Mouse (Mus musculus) heart, embryonic 11.5 days (tissue): ENCODE measurements at regions not wholly inside any gene's neighbourhood (a gene's known extent, or its start where the extent isn't known, plus 50 kb on each side); places are given as distances from the start of the nearest gene placed in this dataset.

Experiments used
- ATAC-seq: fragments of 200-750 bp; cut with Nextera tagmentation; replicated peaks from 2 replicates; pipeline ENCODE4 v1.8.0; 2017; ENCODE audit warnings: moderate library complexity; ENCODE audit not compliant: insufficient number of reproducible peaks, low FRiP score, low TSS enrichment
- H3K27ac ChIP-seq: fragments of 300-500 bp; sonication (generic); 2 replicates; pipeline ENCODE4 v1.5.1; 2014; ENCODE audit warnings: mild to moderate bottlenecking, low read depth, low read length
- H3K27me3 ChIP-seq: fragments of 300-500 bp; sonication (generic); 2 replicates; pipeline ENCODE4 v1.6.1; 2014; ENCODE audit warnings: mild to moderate bottlenecking, low read length, mixed read lengths; ENCODE audit not compliant: control insufficient read depth, insufficient read depth
- H3K36me3 ChIP-seq: fragments of 300-500 bp; sonication (generic); 2 replicates; pipeline ENCODE4 v1.6.1; 2014; ENCODE audit warnings: mild to moderate bottlenecking, low read length, moderate library complexity, mixed read lengths; ENCODE audit not compliant: control insufficient read depth, insufficient read depth
- H3K4me1 ChIP-seq: fragments of 300-500 bp; sonication (generic); 2 replicates; pipeline ENCODE4 v1.6.1; 2014; ENCODE audit warnings: low read length; ENCODE audit not compliant: control insufficient read depth, insufficient read depth
- H3K4me2 ChIP-seq: fragments of 300-500 bp; sonication (generic); 2 replicates; pipeline ENCODE4 v1.6.1; 2014; ENCODE audit warnings: mild to moderate bottlenecking, moderate library complexity
- H3K4me3 ChIP-seq: fragments of 300-500 bp; sonication (generic); 2 replicates; pipeline ENCODE4 v1.5.1; 2014; ENCODE audit warnings: low read depth, low read length
- H3K9ac ChIP-seq: fragments of 300-500 bp; sonication (generic); 2 replicates; pipeline ENCODE4 v1.6.1; 2014; ENCODE audit warnings: mild to moderate bottlenecking, low read depth, low read length, moderate library complexity
- H3K9me3 ChIP-seq: fragments of 300-500 bp; sonication (generic); replicated peaks from 2 replicates; pipeline ENCODE4 v1.6.1; 2016; ENCODE audit warnings: low read length; ENCODE audit not compliant: control insufficient read depth
- WGBS: fragments of 180-500 bp; shearing (Covaris S2); extraction: QIAGEN DNeasy Blood & Tissue Kit; methylation state at CpG from one replicate; pipeline ENCODE4 v1.1.7; 2014; ENCODE audit not compliant: insufficient replicate concordance; 5-methylcytosine and 5-hydroxymethylcytosine counted together

GRCm38 (mm10) chr9:99800076-99800475 lies 75.9 kb downstream of the Sox14 start:
- H3K9me3 ChIP-seq = no peaks in the 10 kb centered on the region
- peak overlapping the region; percentile 1; the same call in 1 of the 2 replicates for H3K9ac ChIP-seq
- peak overlapping the region; percentile 67 for H3K4me2 ChIP-seq
- no peaks in the 10 kb centered on the region for H3K36me3 ChIP-seq
- H3K27me3 ChIP-seq = no peaks in the 10 kb centered on the region
- peak overlapping the region; percentile 41 for H3K4me3 ChIP-seq
- H3K27ac ChIP-seq = no peak overlapping the region
- no peak for ATAC-seq
- H3K4me1 ChIP-seq = no peaks in the 10 kb centered on the region
- 4% methylated on average over 13 of the region's 13 CpGs for WGBS

- Histone ChIP-seq H3K4me2 (peak overlapping the region; percentile 67), H3K36me3 (no peaks in the 10 kb centered on the region), H3K27ac (no peak overlapping the region), H3K4me3 (peak overlapping the region; percentile 41), H3K4me1 (no peaks in the 10 kb centered on the region), H3K9ac (peak overlapping the region; percentile 1), H3K9me3 (no peaks in the 10 kb centered on the region), H3K27me3 (no peaks in the 10 kb centered on the region)
- 3% methylated on average over 16 of the region's 16 CpGs for WGBS
- 0 out of 2 replicates have a peak, but pooled peaks have one; percentile 31 for ATAC-seq
Observed at GRCm38 (mm10) chr9:99799387-99800021, 76.5 kb downstream of the Sox14 start.

DNA sequence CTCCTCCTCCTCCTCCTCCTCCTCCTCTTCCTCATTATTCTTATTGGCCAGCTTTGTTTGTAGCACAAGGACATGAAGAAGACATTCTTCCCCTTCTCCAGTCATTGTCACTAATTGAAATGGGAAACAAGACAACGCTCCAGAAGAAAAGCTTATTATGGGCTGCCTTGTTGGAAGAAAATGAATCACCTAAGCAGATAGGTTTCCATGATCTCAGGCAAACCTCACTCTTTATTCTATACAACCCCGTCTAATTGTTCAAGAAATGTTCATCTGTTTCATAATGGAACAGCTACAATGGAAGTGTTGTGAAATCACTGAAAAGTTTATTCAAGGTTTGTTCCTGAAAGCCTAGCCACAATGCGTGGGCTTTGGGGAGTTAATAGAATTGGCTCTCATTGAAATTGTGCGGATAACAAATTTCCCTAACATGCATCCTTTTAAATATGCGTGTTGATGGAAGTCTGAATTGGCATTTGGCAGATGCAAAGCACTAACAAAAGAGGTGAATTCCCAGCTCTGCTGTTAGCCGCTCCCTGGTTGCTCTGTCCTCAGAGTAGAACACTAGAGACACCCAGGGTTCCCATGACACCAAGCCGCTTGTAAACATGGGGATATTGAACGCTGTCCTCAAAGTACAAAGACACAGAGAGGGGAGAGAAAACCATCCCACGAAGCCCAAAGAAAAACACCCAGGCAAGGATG lies 78.8 kb downstream of the Sox14 start:
- no peaks in the 10 kb centered on the region for H3K4me1 ChIP-seq
- H3K9me3 ChIP-seq = no peaks in the 10 kb centered on the region
- WGBS = 68% methylated on average over 9 of the region's 9 CpGs
- H3K36me3 ChIP-seq = no peaks in the 10 kb centered on the region
- no peak overlapping the region for H3K9ac ChIP-seq
- no peak for ATAC-seq
- no peak overlapping the region for H3K27ac ChIP-seq
- H3K4me3 ChIP-seq = no peak overlapping the region
- no peak overlapping the region for H3K4me2 ChIP-seq
- H3K27me3 ChIP-seq = no peaks in the 10 kb centered on the region

GRCm38 (mm10) chr9:99792700-99793099 lies 75.6 kb upstream of the Cldn18 start:
- Histone ChIP-seq H3K4me2 (no peak overlapping the region), H3K27ac (no peak overlapping the region), H3K36me3 (no peaks in the 10 kb centered on the region), H3K4me1 (no peaks in the 10 kb centered on the region), H3K27me3 (0 out of 2 replicates have a peak, but pooled peaks cover 3% of the 10 kb centered on the region), H3K4me3 (no peak overlapping the region), H3K9me3 (no peaks in the 10 kb centered on the region), H3K9ac (no peak overlapping the region)
- WGBS = 84% methylated on average over 7 of the region's 7 CpGs
- no peak for ATAC-seq

DNA sequence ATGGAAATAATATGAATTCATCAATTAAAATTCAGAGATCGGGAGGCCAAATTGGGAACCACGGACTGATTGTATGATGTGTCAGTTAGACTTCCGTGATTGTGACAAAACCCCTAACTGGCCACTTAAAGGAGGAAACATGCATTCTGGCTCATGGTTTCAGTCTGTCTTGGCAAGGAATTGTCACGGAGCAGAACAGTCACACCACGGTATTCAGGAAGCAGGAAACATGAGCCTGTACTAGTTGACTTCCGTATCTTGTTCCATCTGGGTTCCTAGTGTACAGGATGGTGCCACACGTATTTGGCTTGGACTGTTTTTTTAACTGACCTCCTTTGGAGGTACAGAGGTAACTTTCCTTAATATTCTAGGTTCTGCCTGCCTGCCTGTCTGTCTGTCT lies 69.8 kb upstream of the Cldn18 start:
- no peaks in the 10 kb centered on the region for H3K9me3 ChIP-seq
- no peaks in the 10 kb centered on the region for H3K36me3 ChIP-seq
- H3K4me3 ChIP-seq = no peak overlapping the region
- WGBS = 68% methylated on average over 7 of the region's 7 CpGs
- no peak for ATAC-seq
- no peak overlapping the region for H3K9ac ChIP-seq
- no peak overlapping the region for H3K4me2 ChIP-seq
- no peaks in the 10 kb centered on the region for H3K4me1 ChIP-seq
- no peak overlapping the region for H3K27ac ChIP-seq
- 0 out of 2 replicates have a peak, but pooled peaks cover 3% of the 10 kb centered on the region for H3K27me3 ChIP-seq

- no peaks in the 10 kb centered on the region for H3K4me1 ChIP-seq
- H3K27ac ChIP-seq = no peak overlapping the region
- H3K4me3 ChIP-seq = no peak overlapping the region
- no peak overlapping the region for H3K4me2 ChIP-seq
- H3K9ac ChIP-seq = no peak overlapping the region
- 78% methylated on average over 2 of the region's 2 CpGs for WGBS
- no peaks in the 10 kb centered on the region for H3K9me3 ChIP-seq
- H3K36me3 ChIP-seq = no peaks in the 10 kb centered on the region
- H3K27me3 ChIP-seq = no peaks in the 10 kb centered on the region
- no peak for ATAC-seq
Observed at GRCm38 (mm10) chr9:99783156-99783555, 66.1 kb upstream of the Cldn18 start.

- H3K27ac ChIP-seq = no peak overlapping the region
- no peaks in the 10 kb centered on the region for H3K4me1 ChIP-seq
- H3K27me3 ChIP-seq = no peaks in the 10 kb centered on the region
- no peak for ATAC-seq
- H3K9ac ChIP-seq = no peak overlapping the region
- no peaks in the 10 kb centered on the region for H3K9me3 ChIP-seq
- H3K36me3 ChIP-seq = no peaks in the 10 kb centered on the region
- 64% methylated on average over 7 of the region's 7 CpGs for WGBS
- H3K4me2 ChIP-seq = no peak overlapping the region
- no peak overlapping the region for H3K4me3 ChIP-seq
Observed at GRCm38 (mm10) chr9:99782364-99783119, 65.5 kb upstream of the Cldn18 start.

DNA sequence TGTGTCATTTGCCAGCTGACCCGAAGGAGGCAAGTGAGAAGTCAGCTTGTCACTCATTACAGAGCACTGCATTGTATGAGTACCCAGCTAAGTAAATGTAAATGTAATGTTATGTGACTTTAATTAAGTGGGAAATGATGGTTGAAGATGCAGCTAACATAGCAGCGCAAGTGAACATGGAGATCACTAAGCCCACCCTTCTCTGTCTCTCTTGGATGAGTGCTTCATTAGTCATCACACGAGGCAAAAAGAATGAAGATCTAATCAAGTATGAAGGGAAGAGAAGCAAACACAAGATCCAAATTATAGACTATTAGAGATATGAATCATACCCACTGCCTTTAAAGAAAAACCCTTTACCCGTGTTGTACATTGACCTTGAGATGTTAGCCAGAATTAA lies 61.8 kb upstream of the Cldn18 start:
- H3K4me3 ChIP-seq = no peak overlapping the region
- no peaks in the 10 kb centered on the region for H3K4me1 ChIP-seq
- no peak overlapping the region for H3K27ac ChIP-seq
- ATAC-seq = no peak
- 71% methylated on average over 4 of the region's 4 CpGs for WGBS
- no peaks in the 10 kb centered on the region for H3K9me3 ChIP-seq
- no peaks in the 10 kb centered on the region for H3K27me3 ChIP-seq
- no peak overlapping the region for H3K9ac ChIP-seq
- no peak overlapping the region for H3K4me2 ChIP-seq
- no peaks in the 10 kb centered on the region for H3K36me3 ChIP-seq
